Mouse (Mus musculus) kidney, postnatal 36 days (tissue): ENCODE data around the gene Zfand5.
"Not testable (repeated sequence)": the region's sequence is repeated elsewhere in the genome, so short reads cannot be mapped to it uniquely, and the experiment has no call there.

Experiments used
- DNase-seq, 2 experiments: peaks; one replicate each; pipeline ENCODE4 v3.0.0; 2021 to 2022; ENCODE audit warnings: mixed read lengths in 2 of 2

The Zfand5 gene

GRCm38 (mm10) chr19:21271741-21272654, at the start of gene Zfand5:
Gene Zfand5 (plus strand): TSS chr19:21272278.
- peak; percentile 99 to 100 for DNase-seq

- DNase-seq, result peak; percentile 4 to 9
These were observed 44.9 kb upstream of the Zfand5 start for GRCm38 (mm10) chr19:21227131-21227530.

GRCm38 (mm10) chr19:21227754-21228153, 44.3 kb upstream of the Zfand5 start:
- DNase-seq, result peak in 1 of 2 experiments; percentile 17

DNA sequence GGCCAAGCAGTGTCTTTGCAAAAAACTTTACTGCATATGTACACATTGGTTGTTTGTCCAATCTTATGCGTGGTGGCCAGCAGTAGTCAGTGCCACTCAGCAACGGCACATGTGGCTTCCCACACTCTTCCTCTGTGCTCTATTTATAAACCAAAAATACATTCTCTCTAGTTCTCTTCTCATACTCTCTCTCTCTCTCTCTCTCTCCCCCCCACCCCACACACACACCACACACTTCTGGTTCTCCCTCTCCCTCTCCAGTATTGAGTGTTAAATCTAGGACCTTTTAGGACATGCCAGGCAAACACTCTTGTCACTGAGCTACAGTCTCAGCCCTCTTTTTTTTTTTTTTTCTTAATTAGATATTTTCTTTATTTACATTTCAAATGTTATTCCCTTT, 23.3 kb upstream of the Zfand5 start:
- not testable (repeated sequence) for DNase-seq

DNA sequence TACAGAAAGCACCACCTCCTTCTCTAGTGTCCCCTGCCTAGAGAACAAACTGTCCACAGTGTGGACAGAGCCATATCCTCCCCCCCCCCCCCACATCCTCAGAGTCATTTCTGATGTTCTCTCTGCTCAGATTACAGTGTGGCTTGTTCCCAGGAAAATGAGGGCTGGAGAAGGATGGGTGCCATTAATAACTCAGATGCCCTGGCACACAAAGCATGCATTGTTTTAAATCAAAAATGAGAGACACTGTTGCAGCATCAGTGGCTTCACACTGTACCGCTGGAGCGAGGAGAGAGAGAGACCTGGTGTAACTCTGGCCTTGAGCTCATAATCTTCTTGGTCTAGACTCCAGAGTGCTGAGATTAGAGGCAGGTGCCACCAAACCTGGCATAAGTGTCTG, 18.2 kb upstream of the Zfand5 start:
- no peak for DNase-seq

- DNase-seq, result no peak
These were observed 16.2 kb upstream of the Zfand5 start for GRCm38 (mm10) chr19:21255920-21256319.

DNA sequence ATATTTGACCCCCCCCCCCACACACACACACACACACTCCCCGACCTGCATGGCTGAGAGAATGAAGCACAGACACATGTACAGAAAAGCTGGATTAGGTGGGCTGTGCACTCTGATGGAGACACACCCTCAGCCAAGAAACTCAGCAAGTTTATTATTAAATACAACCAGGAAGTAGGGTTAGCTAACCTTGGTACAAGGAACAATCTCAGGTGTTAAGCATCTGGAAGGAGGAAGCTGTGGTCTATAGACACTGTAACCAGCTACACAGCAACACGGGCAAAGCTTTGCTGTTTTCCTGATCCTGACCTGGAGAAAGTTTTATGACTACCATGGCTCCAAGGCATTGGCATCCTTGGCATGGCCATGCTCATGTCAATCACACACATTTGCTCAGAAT, 12.6 kb upstream of the Zfand5 start:
- no peak for DNase-seq

DNA sequence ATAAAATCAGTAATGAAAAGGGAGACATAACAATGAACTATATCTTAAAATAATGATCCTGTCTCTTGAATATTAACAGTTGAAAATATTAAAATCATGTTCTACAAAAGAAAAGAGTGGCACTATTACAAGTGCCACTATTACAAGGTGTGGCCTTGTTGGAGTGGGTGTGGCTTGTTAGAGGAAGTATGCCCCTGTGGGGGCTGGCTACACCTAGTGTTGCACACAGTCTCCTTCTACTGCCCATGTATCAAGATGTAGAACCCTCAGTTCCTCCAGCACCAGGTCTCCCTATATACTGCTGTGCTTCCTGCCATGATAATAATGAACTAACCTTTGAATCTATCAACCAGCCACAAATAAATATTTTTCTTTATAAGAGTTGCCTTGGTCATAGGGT, 11.8 kb upstream of the Zfand5 start:
- no peak for DNase-seq

DNA sequence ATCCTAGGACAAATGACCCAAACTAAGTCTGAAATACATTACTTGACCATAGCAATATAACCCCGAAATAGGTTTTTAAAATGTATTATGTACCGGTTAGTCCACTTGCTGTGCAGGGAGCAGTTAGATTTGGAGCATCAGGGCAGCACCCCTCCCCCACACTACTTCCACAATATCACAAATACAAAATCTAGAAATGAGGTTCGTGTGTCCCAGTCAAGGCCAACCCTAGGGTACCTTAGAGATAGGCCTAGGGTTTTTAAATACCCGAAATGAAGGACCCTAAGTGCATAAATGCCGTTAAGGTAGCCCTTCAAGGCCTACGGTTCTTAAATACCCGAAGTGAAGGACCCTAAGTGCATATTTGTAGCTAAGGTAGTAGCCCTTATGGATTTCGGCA, 892 bp upstream of the Zfand5 start:
- DNase-seq, result peak; percentile 10 to 38

DNA sequence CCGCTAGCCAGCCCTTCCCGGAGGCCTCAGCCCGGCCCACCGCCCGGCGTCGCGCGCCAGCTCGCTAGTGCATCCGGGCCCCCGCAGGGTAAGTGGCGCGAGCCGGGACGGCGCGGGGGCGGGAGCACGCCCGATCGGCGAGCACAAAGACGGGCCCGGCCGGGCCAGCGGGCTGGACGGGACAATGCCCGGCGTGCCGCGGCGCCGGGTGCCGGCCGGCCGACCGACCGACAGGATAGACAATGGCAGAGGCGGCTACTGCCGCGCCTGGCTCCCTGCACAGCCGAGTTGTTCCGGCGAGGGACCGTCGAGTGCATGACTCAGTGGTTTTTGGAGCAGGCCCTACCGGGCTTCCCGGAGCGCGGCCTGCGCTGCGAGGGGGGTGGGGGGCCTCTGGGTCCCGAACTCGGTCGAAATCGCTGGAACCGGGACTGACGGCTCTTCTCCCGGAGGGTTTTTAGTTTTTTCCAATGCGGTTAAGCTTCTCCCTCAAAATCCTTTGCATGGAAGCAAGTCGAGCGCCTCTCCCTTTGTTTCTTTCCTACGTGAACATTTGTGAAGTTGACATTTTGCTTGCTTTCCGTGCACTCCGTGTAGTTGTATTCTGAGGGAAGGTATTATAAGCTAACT, 692 bp downstream of the Zfand5 start:
- peak; percentile 53 to 82 for DNase-seq

DNA sequence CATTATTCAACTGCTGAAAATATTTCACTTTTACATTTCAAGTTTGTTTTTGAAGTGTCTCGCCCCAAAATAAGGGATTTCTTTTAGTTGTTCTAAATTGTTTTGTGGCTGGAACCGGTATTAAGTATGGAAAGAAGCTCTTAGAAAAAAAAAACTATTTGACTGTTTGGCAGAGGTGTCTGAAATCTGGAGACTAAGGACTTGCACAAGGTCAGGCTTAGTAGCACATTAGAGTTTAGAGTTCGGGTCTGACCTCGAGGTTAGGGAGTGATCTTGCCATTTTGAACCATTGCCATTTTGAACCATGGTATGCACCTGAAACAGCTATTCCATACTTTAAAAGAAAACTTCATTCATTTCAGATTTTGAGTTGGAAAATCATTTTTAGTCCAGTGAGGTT, 1.4 kb downstream of the Zfand5 start:
- DNase-seq, result peak in 1 of 2 experiments; percentile 16

- DNase-seq, result peak; percentile 61 to 79
These were observed 2.1 kb downstream of the Zfand5 start for GRCm38 (mm10) chr19:21274181-21274591.

DNA sequence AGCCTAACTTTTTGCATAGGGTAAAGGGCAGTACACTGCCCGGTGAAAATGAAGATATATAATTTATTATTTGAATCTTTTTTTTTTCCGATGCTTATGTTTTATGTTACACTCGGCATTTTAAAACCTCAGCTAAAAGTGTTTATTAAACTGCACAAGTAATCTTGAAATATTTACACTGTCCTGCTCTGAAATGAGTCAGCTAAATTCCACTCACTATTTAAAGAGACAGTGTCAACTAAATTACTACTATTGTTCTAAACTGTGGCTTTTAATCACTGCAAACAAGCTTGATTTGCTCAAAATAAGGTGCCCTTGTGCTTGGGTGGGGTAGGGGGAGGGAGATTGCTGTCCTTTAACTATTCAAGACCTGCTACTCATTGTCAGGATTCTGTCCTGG, 2.6 kb downstream of the Zfand5 start:
- DNase-seq, result no peak

- no peak for DNase-seq
These were observed 4.2 kb downstream of the Zfand5 start for GRCm38 (mm10) chr19:21276317-21276716.

- no peak for DNase-seq
These were observed 14.5 kb downstream of the Zfand5 start for GRCm38 (mm10) chr19:21286421-21287097.

- no peak for DNase-seq
These were observed 25.3 kb downstream of the Zfand5 start for GRCm38 (mm10) chr19:21297411-21297810.

DNA sequence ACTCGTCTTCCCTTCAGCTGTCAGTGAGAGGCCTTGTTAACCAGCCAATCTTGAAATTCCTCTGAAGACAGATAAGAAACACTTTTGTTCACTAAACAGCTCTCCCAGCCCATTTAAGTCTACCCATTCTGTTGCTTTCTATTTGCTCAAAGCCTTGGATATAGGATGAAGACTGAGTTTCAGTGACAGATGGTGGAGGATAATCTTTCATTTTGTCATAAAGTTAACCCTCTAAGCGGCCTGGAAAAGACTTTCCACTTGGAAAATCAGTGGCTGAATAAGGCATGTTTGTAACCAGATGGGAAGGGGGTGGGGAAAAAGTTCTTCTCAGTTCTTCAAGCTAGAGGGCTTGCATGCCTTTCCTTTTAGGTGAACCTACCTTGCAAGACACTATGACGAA, 29.7 kb downstream of the Zfand5 start:
- no peak for DNase-seq

DNA sequence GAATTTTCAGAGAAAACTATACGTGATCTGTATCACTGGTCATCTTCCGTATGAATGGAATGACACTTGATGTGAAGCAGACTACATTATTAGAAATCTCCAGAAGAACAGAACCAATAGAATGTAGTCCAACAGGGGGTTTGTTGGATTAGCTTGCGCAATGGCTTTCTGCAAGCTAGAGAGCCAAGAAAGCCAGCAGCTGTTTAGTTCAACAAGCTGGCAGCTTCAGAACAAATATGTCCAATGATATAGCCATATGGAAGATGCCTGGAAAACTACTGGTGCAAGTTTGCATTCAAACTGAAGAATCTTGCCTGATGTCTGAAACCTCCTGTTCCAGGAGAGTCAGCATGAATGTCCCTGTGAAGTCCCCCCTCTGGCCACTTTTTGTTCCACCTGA, 35.7 kb downstream of the Zfand5 start:
- no peak for DNase-seq

DNA sequence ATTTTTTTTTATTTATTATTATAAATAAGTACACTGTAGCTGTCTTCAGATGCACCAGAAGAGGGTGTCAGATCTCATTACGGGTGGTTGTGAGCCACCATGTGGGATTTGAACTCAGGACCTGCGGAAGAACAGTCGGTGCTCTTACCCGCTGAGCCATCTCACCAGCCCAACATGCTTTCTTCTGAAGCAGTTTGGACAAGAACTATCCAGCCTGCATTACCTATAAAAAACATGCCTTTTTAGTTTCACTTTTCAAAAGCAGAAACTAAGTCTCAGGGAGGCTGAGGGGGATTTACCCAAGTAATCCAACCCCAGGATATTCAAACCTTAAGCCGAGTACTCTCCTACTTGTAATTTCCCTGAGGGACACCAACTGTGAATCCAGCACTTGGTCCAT, 38.3 kb downstream of the Zfand5 start:
- not testable (repeated sequence) for DNase-seq

GRCm38 (mm10) chr19:21315701-21316100, 43.6 kb downstream of the Zfand5 start:
- no peak for DNase-seq

- DNase-seq, result no peak
These were observed 47.5 kb downstream of the Zfand5 start for GRCm38 (mm10) chr19:21319618-21320017.

- peak; percentile 6 to 13 for DNase-seq
These were observed 53.3 kb downstream of the Zfand5 start for GRCm38 (mm10) chr19:21325333-21325732.

GRCm38 (mm10) chr19:21328951-21329350, 56.9 kb downstream of the Zfand5 start:
- no peak for DNase-seq

DNA sequence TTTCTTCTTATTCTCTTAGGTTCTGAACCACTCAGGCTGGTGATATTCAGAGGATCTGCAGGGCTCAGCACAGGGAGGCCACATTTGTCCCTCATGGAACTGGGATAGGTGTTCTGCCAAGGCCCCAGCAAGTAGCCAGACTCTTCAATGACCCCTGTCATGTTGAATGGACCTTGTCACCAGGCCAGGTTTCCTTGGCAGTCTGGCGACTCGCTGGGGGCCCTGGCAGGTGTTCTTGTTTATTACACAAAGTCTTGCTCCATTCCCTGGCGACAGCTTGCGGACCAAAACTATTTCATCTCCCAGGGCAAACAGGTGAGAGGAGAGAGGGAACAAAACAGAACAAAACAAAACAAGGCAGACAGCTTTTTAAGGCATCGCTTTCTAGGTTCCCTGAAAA, 57.7 kb downstream of the Zfand5 start:
- DNase-seq, result peak; percentile 78 to 81
